Mouse (Mus musculus): Measurements from ENCODE around the gene Ppip5k1. TPM values are rescaled to one million over a fixed set of nuclear protein-coding genes. Genes with fewer than 3 reads are reported as not detected.

Gene Ppip5k1
- polyA plus RNA-seq, 1 experiment from 2014 or later, result 20.6 TPM

GRCm38 (mm10) chr2:121296754-121297231, 58.4 kb downstream of the Ppip5k1 start:
- Histone ChIP-seq H3K27me3 (replicated peaks) (no peaks in the 10 kb centered on the region), H3K4me3 (peak overlapping the region; percentile 54), H3K36me3 (replicated peaks) (peaks cover 17% of the 10 kb centered on the region), H3K9ac (peak overlapping the region; percentile 56), H3K27ac (peak overlapping the region; percentile 83), H3K9me3 (no peaks in the 10 kb centered on the region), H3K4me1 (peaks cover 49% of the 10 kb centered on the region), H3K4me2 (peak overlapping the region; percentile 93)
- ATAC-seq (replicated peaks), result no peak
- WGBS, result 8% methylated on average over 6 of the region's 6 CpGs

- H3K27me3 ChIP-seq (replicated peaks), result no peaks in the 10 kb centered on the region
- peak overlapping the region; percentile 93 for H3K4me2 ChIP-seq
- 2% methylated on average over 15 of the region's 15 CpGs for WGBS
- H3K9ac ChIP-seq, result peak overlapping the region; percentile 56
- peaks cover 10% of the 10 kb centered on the region for H3K36me3 ChIP-seq (replicated peaks)
- H3K9me3 ChIP-seq, result no peaks in the 10 kb centered on the region
- H3K4me1 ChIP-seq, result peaks cover 52% of the 10 kb centered on the region
- H3K4me3 ChIP-seq, result peak overlapping the region; percentile 54
- ATAC-seq (replicated peaks), result peak; percentile 58
- H3K27ac ChIP-seq, result peak overlapping the region; percentile 83
Observed at GRCm38 (mm10) chr2:121295608-121296571, 59.3 kb downstream of the Ppip5k1 start.

- peak; percentile 87 for ATAC-seq (replicated peaks)
- H3K27me3 ChIP-seq (replicated peaks), result no peaks in the 10 kb centered on the region
- WGBS, result 1% methylated on average over 18 of the region's 18 CpGs
- peaks cover 60% of the 10 kb centered on the region for H3K4me1 ChIP-seq
- no peaks in the 10 kb centered on the region for H3K9me3 ChIP-seq
- peak overlapping the region; percentile 93 for H3K4me2 ChIP-seq
- H3K27ac ChIP-seq, result peak overlapping the region; percentile 83
- peaks cover 8% of the 10 kb centered on the region; the same call in 1 of the 2 replicates for H3K36me3 ChIP-seq (replicated peaks)
- peak overlapping the region; percentile 54 for H3K4me3 ChIP-seq
- H3K9ac ChIP-seq, result peak overlapping the region; percentile 56
Observed at GRCm38 (mm10) chr2:121294753-121295607, 60.2 kb downstream of the Ppip5k1 start.

GRCm38 (mm10) chr2:121294182-121294581, 61.0 kb downstream of the Ppip5k1 start:
- Histone ChIP-seq H3K27me3 (replicated peaks) (no peaks in the 10 kb centered on the region), H3K36me3 (replicated peaks) (peaks cover 1% of the 10 kb centered on the region; the same call in 1 of the 2 replicates), H3K4me1 (peaks cover 64% of the 10 kb centered on the region), H3K9ac (peak overlapping the region; percentile 56; the same call in 1 of the 2 replicates), H3K27ac (peak overlapping the region; percentile 83), H3K4me2 (peak overlapping the region; percentile 93), H3K4me3 (peak overlapping the region; percentile 54), H3K9me3 (no peaks in the 10 kb centered on the region)
- ATAC-seq (replicated peaks), result no peak
- 36% methylated on average over 4 of the region's 4 CpGs for WGBS

GRCm38 (mm10) chr2:121292316-121293013, 62.7 kb downstream of the Ppip5k1 start:
- WGBS, result 69% methylated on average over 5 of the region's 5 CpGs
- no peak overlapping the region for H3K4me2 ChIP-seq
- ATAC-seq (replicated peaks), result no peak
- peaks cover 68% of the 10 kb centered on the region for H3K4me1 ChIP-seq
- H3K9me3 ChIP-seq, result no peaks in the 10 kb centered on the region
- no peaks in the 10 kb centered on the region for H3K27me3 ChIP-seq (replicated peaks)
- H3K9ac ChIP-seq, result no peak overlapping the region
- H3K4me3 ChIP-seq, result no peak overlapping the region
- H3K36me3 ChIP-seq (replicated peaks), result no peaks in the 10 kb centered on the region
- H3K27ac ChIP-seq, result no peak overlapping the region

GRCm38 (mm10) chr2:121289730-121290540, 65.3 kb downstream of the Ppip5k1 start:
- peaks cover 51% of the 10 kb centered on the region for H3K4me1 ChIP-seq

GRCm38 (mm10) chr2:121288901-121289729, 66.1 kb downstream of the Ppip5k1 start, which contains the start of gene Map1a:
TSS of gene Map1a (plus strand) at chr2:121289600.
- Histone ChIP-seq H3K4me3 (peak within 1 kb of the TSS; percentile 80), H3K36me3 (replicated peaks) (no peaks in the 10 kb centered on the region)

More at GRCm38 (mm10) chr2:121289730-121290540, 65.3 kb downstream of the Ppip5k1 start:
- Histone ChIP-seq H3K4me2 (peak overlapping the region; percentile 90), H3K27ac (peak overlapping the region; percentile 91), H3K9me3 (no peaks in the 10 kb centered on the region), H3K27me3 (replicated peaks) (no peaks in the 10 kb centered on the region), H3K36me3 (replicated peaks) (no peaks in the 10 kb centered on the region), H3K9ac (peak overlapping the region; percentile 61), H3K4me3 (peak overlapping the region; percentile 80)
- peak; percentile 73 for ATAC-seq (replicated peaks)
- 3% methylated on average over 36 of the region's 36 CpGs for WGBS

GRCm38 (mm10) chr2:121287850-121288249, 67.3 kb downstream of the Ppip5k1 start:
- no peak for ATAC-seq (replicated peaks)
- Histone ChIP-seq H3K4me1 (peaks cover 35% of the 10 kb centered on the region), H3K9ac (peak overlapping the region; percentile 57), H3K4me3 (no peak overlapping the region), H3K9me3 (no peaks in the 10 kb centered on the region), H3K36me3 (replicated peaks) (no peaks in the 10 kb centered on the region), H3K27me3 (replicated peaks) (no peaks in the 10 kb centered on the region), H3K27ac (peak overlapping the region; percentile 91), H3K4me2 (peak overlapping the region; percentile 90; the same call in 1 of the 2 replicates)
- 37% methylated on average over 2 of the region's 2 CpGs for WGBS

More at GRCm38 (mm10) chr2:121288901-121289729, 66.1 kb downstream of the Ppip5k1 start, which contains the start of gene Map1a:
- Histone ChIP-seq H3K27ac (peak within 1 kb of the TSS; percentile 91), H3K9ac (peak within 1 kb of the TSS; percentile 61), H3K9me3 (no peaks in the 10 kb centered on the region), H3K27me3 (replicated peaks) (no peaks in the 10 kb centered on the region), H3K4me2 (peak within 1 kb of the TSS; percentile 90), H3K4me1 (peaks cover 43% of the 10 kb centered on the region)
- WGBS, result under 1% methylated on average over 48 of the region's 48 CpGs
- peak; percentile 97 for ATAC-seq (replicated peaks)

GRCm38 (mm10) chr2:121271928-121272516, 83.2 kb downstream of the Ppip5k1 start:
- Histone ChIP-seq H3K4me2 (peak overlapping the region; percentile 65), H3K4me1 (peaks cover 40% of the 10 kb centered on the region), H3K36me3 (replicated peaks) (peaks cover 4% of the 10 kb centered on the region; the same call in 1 of the 2 replicates), H3K27ac (peak overlapping the region; percentile 98), H3K9ac (peak overlapping the region; percentile 91), H3K9me3 (no peaks in the 10 kb centered on the region), H3K27me3 (replicated peaks) (no peaks in the 10 kb centered on the region), H3K4me3 (peak overlapping the region; percentile 78)
- ATAC-seq (replicated peaks), result peak; percentile 17; the same call in 1 of the 2 replicates
- WGBS, result 8% methylated on average over 4 of the region's 4 CpGs
